Mouse (Mus musculus): ENCODE measurements around the gene Smco2. TPM values are rescaled to one million over a fixed set of nuclear protein-coding genes. Genes with fewer than 3 reads are reported as not detected.

Smco2 gene
- total and polyA plus RNA-seq, 3 experiments: not detected

DNA sequence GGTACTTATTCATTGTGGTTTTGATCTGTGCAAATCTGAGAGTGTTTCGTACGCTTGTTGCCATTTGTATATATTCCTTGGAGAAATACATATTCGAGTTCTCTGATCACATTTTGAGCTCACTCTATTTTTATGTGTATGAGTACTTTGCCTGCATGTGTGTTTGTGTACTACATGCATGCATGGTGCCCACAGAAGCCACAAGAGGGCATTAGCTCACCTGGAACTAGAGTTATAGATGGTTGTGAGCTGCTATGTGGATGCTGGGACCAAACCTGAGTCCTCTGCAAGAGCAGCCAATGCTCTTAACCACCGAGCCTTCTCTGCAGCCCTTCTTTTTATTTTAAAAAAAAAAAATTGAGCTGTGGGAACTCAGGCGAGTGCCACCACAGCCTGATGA lies 11.5 kb upstream of the Smco2 start:
- Histone ChIP-seq H3K36me3 (ENCODE audit: control insufficient read depth in 1 of 2, insufficient read depth in 2 of 2, low read length in 2 of 2) (peaks cover 0 to 9% of the 10 kb centered on the region in 2 experiments; a peak in 2 of 4 replicates), H3K9ac (ENCODE audit: control insufficient read depth, low read depth, low read length, poor library complexity, severe bottlenecking) (no peak overlapping the region), H3K27ac (ENCODE audit: control insufficient read depth, low read depth, low read length) (no peak overlapping the region), H3K27me3 (ENCODE audit: control insufficient read depth in 1 of 2, insufficient read depth in 2 of 2, low read length in 2 of 2) (no peaks in the 10 kb centered on the region), H3K4me3 (ENCODE audit: control insufficient read depth in 1 of 2, insufficient read depth in 1 of 2, low read depth in 2 of 2, low read length in 2 of 2) (no peak overlapping the region), H3K79me2 (ENCODE audit: control insufficient read depth, insufficient read depth, low read length, poor library complexity) (no peaks in the 10 kb centered on the region), H3K4me1 (ENCODE audit: control insufficient read depth in 1 of 2, insufficient read depth in 2 of 2, low read length in 2 of 2) (peaks cover 16 to 24% of the 10 kb centered on the region in 2 experiments), H3K9me3 (replicated peaks; ENCODE audit: insufficient read depth, low read length) (no peaks in the 10 kb centered on the region)
- no peak for TF ChIP-seq ZKSCAN1 (IDR thresholded peaks at IDR 0.05; ENCODE audit: low read depth, low read length)
- no peak for TF ChIP-seq TCF12 (IDR thresholded peaks at IDR 0.05; ENCODE audit: low read depth, low read length)
- TF ChIP-seq SMC3 (IDR thresholded peaks at IDR 0.05; ENCODE audit: low read depth, low read length): peak; percentile 51
- TF ChIP-seq GABPA (IDR thresholded peaks at IDR 0.05; ENCODE audit: low read depth, low read length): no peak
- TF ChIP-seq USF1 (IDR thresholded peaks at IDR 0.05; ENCODE audit: low read depth, low read length): no peak
- TF ChIP-seq MYC (IDR thresholded peaks at IDR 0.05; ENCODE audit: low read depth, low read length): no peak
- no peak for TF ChIP-seq USF2 (IDR thresholded peaks at IDR 0.05; ENCODE audit: borderline replicate concordance in 1 of 2, insufficient read depth in 1 of 2, low read depth in 1 of 2, low read length in 2 of 2)
- TF ChIP-seq NELFE (IDR thresholded peaks at IDR 0.05; ENCODE audit: low read depth, low read length): no peak
- no peak for TF ChIP-seq GATA1 (IDR thresholded peaks at IDR 0.05; ENCODE audit: low read depth, low read length)
- TF ChIP-seq E2F4 (IDR thresholded peaks at IDR 0.05; ENCODE audit: borderline replicate concordance, low read depth, low read length): no peak
- TF ChIP-seq CHD2 (IDR thresholded peaks at IDR 0.05; ENCODE audit: low read length): no peak
- TF ChIP-seq CHD1 (IDR thresholded peaks at IDR 0.05; ENCODE audit: low read depth, low read length): no peak
- TF ChIP-seq RAD21 (IDR thresholded peaks at IDR 0.05; ENCODE audit: low read depth, low read length): peak; percentile 47
- TF ChIP-seq ZC3H11A (IDR thresholded peaks at IDR 0.05; ENCODE audit: low read depth, low read length): peak; percentile 38; the same call in 1 of the 2 replicates
- TF ChIP-seq ELF1 (IDR thresholded peaks at IDR 0.05; ENCODE audit: low read depth, low read length): no peak
- TF ChIP-seq POLR2AphosphoS2 (IDR thresholded peaks at IDR 0.05; ENCODE audit: low read length): no peak
- TF ChIP-seq CTCF (IDR thresholded peaks at IDR 0.05 in 2 of 3, conservative IDR thresholded peaks at IDR 0.05 in 1 of 3; ENCODE audit: control insufficient read depth in 1 of 3, insufficient read depth in 1 of 3, low read depth in 2 of 3, low read length in 3 of 3, poor library complexity in 1 of 3, severe bottlenecking in 1 of 3): peak; percentile 13 to 52 (median 28); a peak in 4 of 6 replicates
- no peak for TF ChIP-seq SIN3A (IDR thresholded peaks at IDR 0.05; ENCODE audit: low read length)
- no peak for TF ChIP-seq ETS1 (IDR thresholded peaks at IDR 0.05; ENCODE audit: low read depth, low read length)
- no peak for TF ChIP-seq MAFK (IDR thresholded peaks at IDR 0.05; ENCODE audit: borderline replicate concordance, low read depth, low read length)
- TF ChIP-seq EP300 (IDR thresholded peaks at IDR 0.05; ENCODE audit: low read depth in 1 of 2, low read length in 2 of 2): no peak
- TF ChIP-seq MEF2A (IDR thresholded peaks at IDR 0.05; ENCODE audit: extremely low read depth, insufficient replicate concordance, low read depth, low read length, poor library complexity, severe bottlenecking): no peak
- TF ChIP-seq ZNF384 (IDR thresholded peaks at IDR 0.05; ENCODE audit: low read depth, low read length): no peak
- no peak for DNase-seq (ENCODE audit: low read depth, low spot score)
